Mouse (Mus musculus) WW6 (cell line): ENCODE results near the gene Zbtb24.

Experiments
- DNase-seq: peaks from one replicate; pipeline ENCODE4 v3.0.0-alpha.2; 2013; ENCODE audit warnings: low read depth, low spot score

The Zbtb24 gene

GRCm38 (mm10) chr10:41491111-41491510 lies 40.9 kb downstream of the Zbtb24 start:
- no peak for DNase-seq

GRCm38 (mm10) chr10:41500941-41501340 lies 50.8 kb downstream of the Zbtb24 start:
- no peak for DNase-seq

DNA sequence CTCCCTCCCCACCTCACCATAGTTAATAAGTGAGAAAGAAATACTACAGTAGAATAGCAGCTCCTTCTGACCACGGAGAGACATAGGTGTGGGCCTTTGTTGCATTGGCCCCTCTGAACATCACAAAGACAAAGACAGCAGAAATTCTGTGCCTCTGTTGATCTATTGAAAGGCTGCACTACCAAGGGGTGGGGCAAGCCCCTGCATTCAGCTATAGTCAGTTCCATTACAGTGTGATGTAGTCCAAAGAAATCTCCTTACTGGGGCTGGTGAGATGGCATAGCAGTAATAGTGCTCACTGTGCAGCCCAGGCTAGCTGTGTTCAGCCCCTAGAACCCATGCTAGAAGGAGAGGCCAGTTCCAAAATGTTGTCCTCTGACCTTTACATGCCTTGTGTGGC lies 54.8 kb downstream of the Zbtb24 start:
- DNase-seq, result no peak

GRCm38 (mm10) chr10:41505446-41505845 lies 55.3 kb downstream of the Zbtb24 start:
- peak; percentile 61 for DNase-seq

DNA sequence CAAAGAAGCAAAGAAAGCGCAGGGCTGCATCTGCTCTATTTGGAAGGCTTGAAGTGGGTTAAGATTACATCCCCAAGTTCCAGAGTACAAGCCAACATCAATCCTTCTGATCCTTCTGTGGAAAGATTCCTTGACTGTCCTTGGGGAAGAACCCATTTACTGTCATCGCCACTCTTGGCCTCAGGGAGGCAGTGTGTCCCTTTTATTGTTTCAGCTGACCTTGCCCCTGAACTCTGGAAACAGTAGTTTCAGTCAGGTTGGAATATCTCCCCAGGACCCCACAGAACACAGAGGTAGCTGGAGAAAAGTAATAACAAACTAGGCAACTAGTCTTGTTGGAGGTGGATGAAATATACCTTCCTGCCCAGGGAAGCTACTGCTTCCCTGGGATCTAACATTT lies 59.0 kb downstream of the Zbtb24 start:
- no peak for DNase-seq

DNA sequence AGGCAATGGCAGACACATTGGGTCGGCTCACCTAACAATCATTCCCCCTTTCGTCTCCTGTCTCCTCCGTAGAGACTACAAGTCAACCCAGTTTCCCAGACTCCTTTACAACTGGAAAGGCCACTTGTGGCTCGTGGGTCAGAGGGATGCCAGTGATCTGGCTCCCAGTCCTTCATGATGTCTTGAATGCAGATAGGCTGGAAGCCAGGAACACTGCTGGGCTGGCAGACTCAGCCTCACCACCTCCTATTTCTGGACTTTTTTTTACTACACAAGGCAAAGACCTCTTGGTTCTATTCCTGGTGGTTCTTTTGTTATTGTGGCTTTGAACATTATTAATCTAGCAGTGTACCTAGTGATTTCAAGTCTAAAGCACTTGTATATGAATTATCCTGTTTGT lies 64.1 kb downstream of the Zbtb24 start:
- no peak for DNase-seq

GRCm38 (mm10) chr10:41514921-41515320 lies 64.7 kb downstream of the Zbtb24 start:
- no peak for DNase-seq
